Mouse (Mus musculus) CD4-positive, CD25-positive, alpha-beta regulatory T cell, adult 4 months (primary cell): Measurements from ENCODE around the gene Qsox1. TPM values are rescaled to one million over a fixed set of nuclear protein-coding genes. Genes with fewer than 3 reads are reported as not detected.

Experiments used
- ATAC-seq: one replicate; pipeline ENCODE4 v1.8.0; 2017
- polyA plus RNA-seq, 2 experiments: library from polyadenylated mRNA; unstranded; fragments of 100-300 nt; shearing (Covaris generic); gene quantifications; one replicate each; pipeline ENCODE4 v1.2.1; 2017

The Qsox1 gene
- 10 to 100 TPM; 38.9 to 83.5 TPM for polyA plus RNA-seq

- ATAC-seq, result peak; percentile 99
These were observed at the start of gene Qsox1 for GRCm38 (mm10) chr1:155812581-155813499. Gene Qsox1 (minus strand): TSS chr1:155812889.

- ATAC-seq, result no peak
These were observed 42.4 kb upstream of the Qsox1 start for GRCm38 (mm10) chr1:155854926-155855702.

GRCm38 (mm10) chr1:155853009-155853408 lies 40.3 kb upstream of the Qsox1 start:
- no peak for ATAC-seq

DNA sequence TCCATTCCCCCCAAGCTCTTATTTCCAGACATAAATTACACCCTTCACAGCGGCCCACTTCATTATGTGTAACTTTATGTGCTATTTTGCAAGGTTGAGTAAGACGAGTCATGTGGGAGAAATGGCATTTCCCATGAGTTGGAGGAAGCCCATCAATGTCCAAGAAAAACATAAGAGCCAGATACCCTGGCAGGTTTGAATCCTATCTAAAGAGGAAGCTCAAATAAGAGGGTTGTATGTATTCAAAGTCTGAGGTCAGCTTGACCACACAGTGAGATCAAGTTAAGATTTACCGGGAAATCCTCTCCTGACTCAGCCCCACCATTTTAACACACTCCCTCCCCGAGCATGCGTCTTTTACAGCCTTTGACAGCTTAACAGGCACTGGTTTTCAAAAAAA lies 31.5 kb upstream of the Qsox1 start:
- no peak for ATAC-seq

DNA sequence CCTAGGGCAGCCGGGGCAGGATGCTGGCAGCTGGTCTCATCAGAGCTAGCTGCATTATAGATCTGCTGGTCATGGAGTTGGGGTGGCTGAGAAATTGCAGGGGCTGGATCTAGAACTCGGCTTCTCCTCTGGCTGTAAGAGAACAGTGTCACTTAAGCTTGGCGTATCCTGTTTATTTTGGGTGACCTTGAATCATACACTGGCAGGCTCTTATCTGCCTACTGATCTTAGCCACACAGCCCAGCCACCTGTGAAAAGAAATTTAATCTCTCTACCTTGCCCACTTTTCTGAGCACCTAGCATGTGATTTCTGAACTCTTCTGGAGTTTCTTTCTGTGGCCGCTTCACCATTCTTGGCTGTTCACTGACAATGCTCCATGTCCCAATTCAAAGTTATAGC lies 30.8 kb upstream of the Qsox1 start:
- no peak for ATAC-seq

GRCm38 (mm10) chr1:155835667-155836066 lies 23.0 kb upstream of the Qsox1 start:
- ATAC-seq, result no peak

- ATAC-seq, result no peak
These were observed 20.9 kb upstream of the Qsox1 start for GRCm38 (mm10) chr1:155833610-155834009.

DNA sequence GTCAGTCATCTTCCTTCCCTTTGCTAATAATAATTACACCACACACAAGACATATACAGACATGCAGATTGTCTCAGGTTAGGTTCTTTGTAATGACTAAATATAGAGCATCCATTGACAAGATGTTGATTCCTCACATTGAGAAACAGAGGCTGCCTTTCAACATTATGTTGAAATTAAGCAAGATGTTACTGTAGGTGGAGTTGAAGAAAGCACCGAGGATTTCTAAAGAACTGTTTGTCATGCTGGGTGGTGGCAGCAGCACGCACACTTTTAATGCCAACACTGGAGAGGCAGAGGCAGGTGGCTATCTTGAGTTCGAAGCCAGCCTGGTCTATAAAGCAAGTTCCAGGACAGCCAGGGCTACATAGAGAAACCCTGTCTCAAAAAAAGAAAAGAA lies 19.3 kb upstream of the Qsox1 start:
- no peak for ATAC-seq

GRCm38 (mm10) chr1:155830861-155831260 lies 18.2 kb upstream of the Qsox1 start:
- no peak for ATAC-seq

DNA sequence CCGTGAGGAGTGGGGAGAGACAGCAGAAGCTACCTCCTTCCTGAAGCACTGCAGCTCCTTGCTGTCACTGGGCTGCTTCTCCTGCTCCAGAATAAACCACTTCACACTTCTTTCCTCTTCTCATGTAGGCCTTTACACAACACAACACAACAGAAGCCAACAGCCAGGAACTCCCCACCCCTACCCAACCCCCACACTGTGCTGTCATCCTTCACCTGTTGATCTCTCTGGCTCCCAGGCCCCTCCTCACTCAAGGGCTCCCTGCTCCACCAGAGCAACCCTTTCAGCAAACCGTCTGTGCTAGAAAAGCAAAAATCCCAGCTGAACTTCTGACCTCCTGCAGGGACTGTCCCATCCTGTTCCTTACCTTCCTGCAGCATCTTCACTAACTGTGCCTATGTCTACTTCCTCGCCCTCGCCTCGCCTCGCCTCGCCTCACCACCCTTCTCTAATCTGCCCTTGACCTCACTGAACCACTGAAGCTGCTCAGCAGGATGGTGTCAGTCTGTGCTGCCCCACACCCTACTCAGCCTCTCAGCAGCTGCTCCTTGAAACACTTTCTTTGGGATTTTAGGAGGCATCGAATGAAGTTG lies 15.1 kb upstream of the Qsox1 start:
- no peak for ATAC-seq

DNA sequence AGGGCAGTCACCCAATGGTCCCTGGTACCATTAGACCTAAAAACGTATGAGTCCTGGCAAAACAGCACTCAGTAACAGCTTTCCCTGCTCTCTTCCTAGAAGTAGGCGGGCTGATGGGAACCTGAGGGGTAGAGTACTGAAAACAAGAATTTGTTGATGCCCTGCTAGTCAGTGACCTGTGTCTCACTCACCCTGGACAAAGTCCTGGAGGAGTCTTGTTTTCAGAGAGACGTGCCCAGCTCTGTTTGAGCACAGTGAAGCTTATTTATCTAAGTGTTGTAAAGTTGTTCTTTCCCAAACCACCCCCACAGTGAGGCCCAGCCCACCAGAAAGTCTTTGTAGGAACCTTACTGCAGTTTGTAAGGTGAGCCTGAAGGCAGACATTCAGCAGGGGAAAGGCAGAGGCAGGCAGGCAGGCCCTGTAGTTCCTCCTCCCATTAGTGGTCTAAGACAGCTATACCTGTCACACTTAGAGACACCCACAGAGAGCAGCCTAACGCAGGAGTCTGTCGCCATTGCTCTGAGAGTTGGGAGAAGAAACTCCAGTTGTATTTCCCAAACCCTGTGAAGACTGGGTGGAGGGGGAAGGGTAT lies 14.2 kb upstream of the Qsox1 start:
- no peak for ATAC-seq

DNA sequence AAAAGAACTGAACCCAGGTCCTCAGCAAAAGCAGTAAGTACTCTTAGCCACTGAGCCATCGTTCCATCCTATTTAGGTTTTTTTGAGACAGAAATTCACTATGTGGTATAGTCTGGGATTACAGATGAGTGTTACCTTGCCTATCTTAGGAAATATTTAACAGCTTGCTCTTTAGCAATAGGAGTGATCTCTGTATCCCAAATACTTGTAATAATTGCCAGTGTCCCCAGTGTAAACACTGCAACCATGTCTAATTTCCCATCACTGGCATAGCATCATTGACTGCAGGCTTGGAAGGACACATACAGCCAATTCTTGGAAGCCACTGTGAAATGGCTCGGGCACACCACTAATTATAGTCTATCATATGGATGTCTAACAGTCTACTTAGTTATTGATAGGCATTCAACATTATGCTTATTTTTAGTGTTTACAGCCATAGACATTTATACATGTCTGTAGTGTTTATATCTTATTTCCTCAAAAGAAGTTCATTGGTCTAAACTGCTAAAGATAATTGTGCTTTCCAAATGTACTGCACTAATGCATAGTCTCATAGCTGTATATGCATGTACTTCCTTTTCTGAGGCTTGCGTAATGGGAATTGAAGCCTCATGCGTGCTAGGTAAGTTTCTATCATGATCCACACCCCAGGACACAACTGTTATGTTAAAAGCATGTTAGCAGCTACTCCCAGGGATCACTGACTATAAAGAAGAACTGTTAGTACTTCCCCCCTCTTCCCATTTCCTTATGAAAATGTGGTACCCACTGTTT lies 13.4 kb upstream of the Qsox1 start:
- ATAC-seq, result no peak

DNA sequence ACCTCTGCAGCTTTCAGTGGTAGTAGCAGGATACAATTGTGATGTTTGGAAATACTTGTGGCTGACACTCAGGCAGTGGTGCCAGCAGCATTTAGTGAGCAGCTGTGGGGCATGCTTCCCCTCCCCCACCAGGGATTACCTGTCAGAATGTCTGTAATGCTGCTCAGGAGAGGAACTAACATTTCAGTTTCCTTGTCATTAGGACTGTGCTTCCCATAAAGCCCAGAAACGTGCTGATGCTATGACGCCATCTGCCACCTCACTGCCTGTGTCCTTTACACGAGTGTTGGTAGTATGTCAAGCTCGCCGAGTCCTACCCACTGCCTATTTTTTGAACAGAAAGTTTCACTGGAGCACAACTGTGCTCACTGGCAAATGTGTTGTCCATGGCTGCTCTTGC lies 8.0 kb upstream of the Qsox1 start:
- ATAC-seq, result no peak

- ATAC-seq, result no peak
These were observed 3.5 kb upstream of the Qsox1 start for GRCm38 (mm10) chr1:155816167-155816566.

DNA sequence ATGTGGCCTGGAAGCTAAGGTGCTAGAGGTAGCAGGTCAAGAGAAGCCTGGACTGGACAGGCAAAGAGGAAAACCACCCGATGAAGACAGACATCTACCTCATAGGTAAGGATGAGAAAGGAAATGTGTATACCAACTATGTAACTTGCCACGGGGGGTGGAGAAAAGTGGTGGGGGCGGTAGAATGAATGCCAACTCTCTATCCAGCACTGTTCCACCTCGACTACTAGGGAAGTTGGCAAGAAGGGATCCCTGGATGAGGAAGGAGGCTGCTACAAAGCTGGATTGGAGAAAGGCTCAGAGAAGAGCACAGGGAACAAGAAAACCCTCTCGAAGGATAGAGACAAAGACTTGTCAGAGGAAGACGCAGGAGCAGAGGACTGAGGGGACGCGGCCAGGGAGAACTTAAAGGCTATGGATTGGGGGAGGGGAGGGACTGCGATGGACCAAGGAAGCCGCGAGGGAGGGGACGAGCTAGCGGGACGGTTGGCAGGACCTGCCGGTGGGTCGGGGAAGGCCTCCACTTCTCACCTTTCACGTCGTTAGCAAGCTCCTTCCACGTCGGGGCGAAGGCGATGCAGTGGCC lies 601 bp downstream of the Qsox1 start:
- no peak for ATAC-seq

GRCm38 (mm10) chr1:155810616-155811015 lies 2.1 kb downstream of the Qsox1 start:
- ATAC-seq, result no peak

DNA sequence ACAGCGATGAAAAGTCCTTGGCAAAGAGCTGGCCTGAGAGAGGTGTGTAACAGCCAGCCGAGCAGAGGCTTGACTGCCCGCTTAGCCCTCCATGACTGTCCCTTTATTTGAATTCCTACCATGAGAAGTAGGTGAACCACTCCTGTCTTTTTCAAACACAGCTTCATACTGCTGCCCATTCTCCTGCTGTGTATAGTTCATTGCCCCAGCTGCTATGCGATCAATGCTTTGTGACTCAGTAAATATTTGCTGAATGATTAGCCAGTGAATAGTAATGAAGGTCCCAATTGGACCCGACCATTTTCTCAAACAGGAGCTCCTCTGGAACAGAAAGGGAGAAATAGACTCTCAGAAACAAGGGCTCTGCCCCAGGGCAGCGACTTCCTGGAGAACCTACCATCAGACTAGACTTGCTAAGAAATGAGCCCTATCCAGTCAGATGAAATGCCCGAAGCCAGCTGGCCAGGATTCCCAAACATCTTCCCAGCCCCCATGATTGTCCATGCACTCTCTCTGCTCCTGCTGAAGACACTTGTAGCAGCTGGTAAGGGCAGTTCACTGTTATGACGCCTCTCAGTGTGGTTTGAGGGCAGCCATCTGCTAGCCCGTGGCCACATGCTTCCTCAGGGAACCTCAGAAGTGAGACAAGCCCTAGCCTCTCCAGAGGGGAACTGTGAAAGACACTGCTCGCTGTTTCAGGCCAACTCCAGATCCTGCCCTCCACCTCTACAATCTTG lies 2.8 kb downstream of the Qsox1 start:
- ATAC-seq, result no peak

DNA sequence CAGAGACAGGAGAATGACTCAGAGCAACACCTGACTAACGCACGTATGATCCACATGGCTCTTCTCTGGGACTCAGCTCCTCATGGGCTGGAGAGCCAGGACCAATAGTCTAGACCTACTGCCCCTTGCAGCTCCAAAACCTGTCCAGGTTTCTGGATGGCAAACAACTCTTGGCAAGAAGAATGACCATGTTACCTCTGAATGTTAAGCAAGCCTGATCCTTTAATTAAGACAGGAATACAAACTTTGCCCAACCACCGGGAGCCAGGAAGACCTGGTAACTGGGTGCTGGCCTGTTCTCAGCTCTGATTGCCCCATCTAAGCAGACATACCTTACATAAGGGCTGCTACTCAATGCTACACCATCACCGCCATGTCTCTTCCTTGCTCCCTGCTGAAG lies 4.4 kb downstream of the Qsox1 start:
- no peak for ATAC-seq

DNA sequence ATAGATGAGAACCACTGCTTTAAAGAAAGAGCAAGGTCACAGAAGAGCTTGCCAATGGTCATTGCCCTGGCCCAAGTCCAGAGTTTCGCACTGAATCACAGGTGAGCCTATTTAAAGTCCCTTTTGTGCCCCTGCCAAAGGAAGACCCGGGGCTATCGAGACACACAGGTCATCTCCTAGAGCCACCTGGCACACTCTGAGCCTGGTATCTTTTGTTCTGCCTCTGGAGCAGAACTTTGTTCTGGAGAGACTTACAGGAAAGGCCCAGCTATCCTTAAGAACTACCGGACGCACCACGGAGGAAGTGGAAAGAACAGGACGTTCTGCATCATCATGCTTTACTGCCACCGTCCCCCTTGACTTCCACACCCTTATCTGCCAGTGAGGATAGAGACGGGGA lies 7.1 kb downstream of the Qsox1 start:
- no peak for ATAC-seq

- ATAC-seq, result no peak
These were observed 11.4 kb downstream of the Qsox1 start for GRCm38 (mm10) chr1:155801014-155801991.
